Mouse (Mus musculus): ENCODE measurements around the gene Tmem245.

- TF ChIP-seq JUND (IDR thresholded peaks at IDR 0.05; ENCODE audit: low read depth, low read length), result no peak
- TF ChIP-seq MAX (IDR thresholded peaks at IDR 0.05; ENCODE audit: low read length), result 0 out of 2 replicates have a peak, but pooled peaks have one; percentile 18
- peak; percentile 21; the same call in 1 of the 2 replicates for TF ChIP-seq CHD2 (IDR thresholded peaks at IDR 0.05; ENCODE audit: low read length)
- no peak for TF ChIP-seq BHLHE40 (IDR thresholded peaks at IDR 0.05; ENCODE audit: borderline replicate concordance, low read depth, low read length)
- no peak for TF ChIP-seq E2F4 (IDR thresholded peaks at IDR 0.05; ENCODE audit: borderline replicate concordance, low read depth, low read length)
- peak; percentile 36; the same call in 1 of the 2 replicates for TF ChIP-seq POLR2AphosphoS2 (IDR thresholded peaks at IDR 0.05; ENCODE audit: low read length)
- TF ChIP-seq POLR2AphosphoS5 (IDR thresholded peaks at IDR 0.05; ENCODE audit: borderline replicate concordance, low read depth, low read length), result no peak
- TF ChIP-seq ZC3H11A (IDR thresholded peaks at IDR 0.05; ENCODE audit: low read depth, low read length), result no peak
- TF ChIP-seq MYC (IDR thresholded peaks at IDR 0.05; ENCODE audit: low read depth, low read length), result peak; percentile 82
- no peak for TF ChIP-seq EP300 (IDR thresholded peaks at IDR 0.05; ENCODE audit: low read depth in 1 of 2, low read length in 2 of 2)
- TF ChIP-seq GATA1 (IDR thresholded peaks at IDR 0.05; ENCODE audit: low read depth, low read length), result no peak
- no peak for TF ChIP-seq ETS1 (IDR thresholded peaks at IDR 0.05; ENCODE audit: low read depth, low read length)
These were observed at the start of gene Tmem245 for GRCm38 (mm10) chr4:56946641-56947640.
